Mouse (Mus musculus) colon, adult 2 months (tissue): ENCODE measurements around the gene Fkbp1a. TPM values are rescaled to one million over a fixed set of nuclear protein-coding genes. Genes with fewer than 3 reads are reported as not detected.

Experiments used
- polyA plus RNA-seq: library from polyadenylated mRNA; depleted of rRNA; stranded (reverse); fragments of >200 nt; gene quantifications from 2 replicates; pipeline ENCODE4 v1.2.3, GENCODE M21; 2012; rRNA removed

Fkbp1a gene
- 49.5 and 51.2 TPM in 2 replicates for polyA plus RNA-seq

DNA sequence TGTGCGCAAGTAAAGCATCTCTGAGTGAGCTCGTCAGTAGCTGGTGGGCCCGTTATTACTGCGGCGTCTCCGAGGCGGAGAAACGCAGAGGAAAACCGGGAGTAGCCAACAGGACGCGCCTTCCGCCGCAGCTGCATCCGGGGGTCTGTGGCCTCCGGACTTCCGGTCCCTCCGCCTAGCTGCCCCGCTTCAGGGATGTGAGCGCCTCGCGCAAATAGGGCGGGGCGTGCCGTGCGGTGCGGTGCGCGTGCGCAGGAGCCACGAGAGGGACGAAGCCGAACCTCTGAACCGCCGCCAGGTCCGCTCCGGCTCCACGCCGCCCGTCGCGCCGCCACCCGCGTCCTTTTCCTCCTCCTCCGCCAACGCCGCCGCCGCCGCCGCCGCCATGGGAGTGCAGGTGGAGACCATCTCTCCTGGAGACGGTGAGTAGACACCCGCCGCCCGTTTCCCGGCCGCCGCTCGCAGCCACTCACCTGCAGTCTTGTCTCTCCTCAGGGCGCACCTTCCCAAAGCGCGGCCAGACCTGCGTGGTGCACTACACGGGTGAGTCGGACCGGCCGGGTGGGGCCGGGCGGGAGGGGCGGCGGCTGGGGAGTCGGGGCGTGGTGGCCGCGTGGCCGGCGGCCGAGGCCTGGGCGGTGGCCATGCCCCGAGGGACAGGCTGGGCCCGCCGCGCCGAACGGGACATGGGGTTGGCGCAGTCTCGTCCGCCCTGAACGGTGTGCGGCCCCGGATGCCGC, at the start of gene Fkbp1a:
Gene Fkbp1a, plus strand, starts transcription at position 161 of the 740 bp plus-strand sequence.

DNA sequence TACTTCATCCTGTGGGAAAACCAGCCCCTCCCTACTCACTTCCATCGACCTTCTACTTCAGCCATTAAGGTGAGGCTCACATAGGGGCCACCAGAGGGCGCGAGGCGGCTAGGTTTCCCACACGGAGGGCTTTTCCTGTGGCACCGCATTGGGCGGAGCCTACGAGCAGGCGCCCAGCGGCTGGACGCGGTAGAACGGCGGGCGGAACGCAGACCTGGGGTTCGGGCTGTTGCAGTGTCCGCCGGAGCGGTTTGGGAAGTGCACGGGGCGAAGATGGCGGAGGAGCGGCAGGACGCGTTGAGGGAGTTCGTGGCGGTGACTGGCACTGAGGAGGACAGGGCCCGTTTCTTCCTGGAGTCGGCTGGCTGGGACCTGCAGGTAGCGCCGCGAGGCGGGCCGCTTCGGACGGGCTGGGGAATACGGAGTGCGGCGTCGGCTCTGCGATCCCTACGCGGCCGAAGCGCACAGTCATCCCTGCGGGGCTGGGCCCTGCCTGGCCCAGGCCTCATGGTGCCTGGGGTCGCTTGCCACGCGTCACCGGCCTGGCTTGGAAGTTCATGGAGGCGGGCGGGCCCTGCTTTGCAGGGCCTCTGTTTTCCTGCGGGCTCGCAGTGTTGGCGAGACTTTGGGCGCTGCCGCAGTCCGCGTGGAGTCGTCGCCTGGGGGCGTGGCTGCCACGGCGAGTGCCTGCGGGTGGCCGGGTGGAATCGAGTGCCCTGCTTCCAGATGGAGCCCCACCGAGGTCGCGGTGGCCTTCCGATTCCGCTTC, 48.1 kb upstream of the Fkbp1a start, which contains the start of gene Nsfl1c:
Gene Nsfl1c, plus strand, starts transcription at position 148 of the 769 bp plus-strand sequence.

DNA sequence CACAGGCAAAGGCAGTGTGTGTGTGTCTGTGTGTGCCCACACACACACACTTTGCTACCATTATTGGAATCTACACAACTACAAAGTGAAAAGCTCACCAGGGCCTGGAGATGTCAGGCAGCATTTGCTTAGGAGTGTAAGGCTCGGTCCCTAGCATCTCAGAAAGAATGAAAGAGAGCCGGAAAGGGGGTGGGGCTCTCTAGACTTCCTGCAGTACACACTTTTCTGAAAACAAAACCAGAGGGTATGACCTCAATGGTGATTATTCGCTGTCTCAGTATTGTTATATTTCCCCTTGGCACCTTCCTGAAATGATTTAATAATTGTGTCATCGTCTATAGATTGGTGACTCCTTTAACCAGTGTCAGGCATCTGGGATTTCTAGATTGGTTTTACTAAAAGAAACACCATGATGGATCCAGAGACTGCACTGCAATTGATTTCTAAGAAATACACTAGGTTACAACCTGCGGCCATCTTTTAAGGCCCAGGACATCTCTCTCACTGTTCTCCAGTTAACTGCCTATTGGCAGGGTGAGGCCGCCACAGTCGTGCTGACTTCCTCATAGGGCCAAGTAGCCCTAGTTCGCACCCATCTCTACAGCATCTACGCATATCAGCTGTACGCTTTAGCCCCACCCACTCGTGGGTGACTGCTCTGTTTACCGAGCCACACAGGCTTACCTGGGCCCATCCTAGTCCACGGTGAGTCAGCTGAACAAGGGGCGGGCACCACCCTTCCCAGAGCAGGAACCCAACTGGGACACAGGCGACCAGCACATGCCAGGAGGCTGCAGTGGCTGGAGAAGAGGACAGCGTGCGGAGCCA, 29.8 kb downstream of the Fkbp1a start, which contains the start of gene Sdcbp2:
Gene Sdcbp2, plus strand, starts transcription at position 750 of the 828 bp plus-strand sequence.

Other genes with a start within 250 kb of the Fkbp1a start
- gene 4921509C19Rik, start 66.3 kb upstream of the Fkbp1a start, polyA plus RNA-seq, result not detected in 2 replicates
- gene Nsfl1c, start 48.3 kb upstream of the Fkbp1a start, polyA plus RNA-seq, result 27.4 and 36.8 TPM in 2 replicates
- gene Sdcbp2, start 30.1 kb downstream of the Fkbp1a start, polyA plus RNA-seq, result 291 and 310 TPM in 2 replicates
- gene Snph, start 90.1 kb downstream of the Fkbp1a start, polyA plus RNA-seq, result 6.9 and 7.6 TPM in 2 replicates
- not detected in 2 replicates for gene Rad21l, start 126.0 kb downstream of the Fkbp1a start, polyA plus RNA-seq
- 0.28 and 0.36 TPM in 2 replicates for gene Tmem74b, start 159.5 kb downstream of the Fkbp1a start, polyA plus RNA-seq
- gene Psmf1, start 201.7 kb downstream of the Fkbp1a start, polyA plus RNA-seq, result 31.2 and 35.6 TPM in 2 replicates